Mouse (Mus musculus) forebrain, embryonic 11.5 days (tissue): ENCODE measurements around the gene 2010111I01Rik. TPM values are rescaled to one million over a fixed set of nuclear protein-coding genes. Genes with fewer than 3 reads are reported as not detected.
"Not testable (repeated sequence)": the region's sequence is repeated elsewhere in the genome, so short reads cannot be mapped to it uniquely, and the experiment has no call there.

Experiments used
- ATAC-seq: fragments of 200-750 bp; cut with Nextera tagmentation; replicated peaks from 2 replicates; pipeline ENCODE4 v1.8.0; 2017; ENCODE audit warnings: moderate TSS enrichment; ENCODE audit not compliant: low FRiP score
- DNase-seq: peaks from one replicate; pipeline ENCODE4 v3.0.0-alpha.2; 2017; ENCODE audit warnings: low spot score
- H3K27ac ChIP-seq: fragments of 300-500 bp; sonication (generic); 2 replicates; pipeline ENCODE4 v1.5.1; 2014; ENCODE audit warnings: low read depth, low read length
- H3K27me3 ChIP-seq: fragments of 300-500 bp; sonication (generic); 2 replicates; pipeline ENCODE4 v1.6.1; 2014; ENCODE audit warnings: mild to moderate bottlenecking, low read length, mixed read lengths; ENCODE audit not compliant: control insufficient read depth, insufficient read depth
- H3K36me3 ChIP-seq: fragments of 300-500 bp; sonication (generic); 2 replicates; pipeline ENCODE4 v1.6.1; 2014; ENCODE audit warnings: mild to moderate bottlenecking, low read length, moderate library complexity, mixed read lengths; ENCODE audit not compliant: control insufficient read depth, insufficient read depth
- H3K4me1 ChIP-seq: fragments of 300-500 bp; sonication (generic); replicated peaks from 2 replicates; pipeline ENCODE4 v1.6.1; 2014; ENCODE audit warnings: low read length, mixed read lengths; ENCODE audit not compliant: control insufficient read depth, insufficient read depth
- H3K4me2 ChIP-seq: fragments of 300-500 bp; sonication (generic); 2 replicates; pipeline ENCODE4 v1.6.1; 2014; ENCODE audit warnings: low read depth, mild to moderate bottlenecking, low read length, moderate library complexity, mixed read lengths; ENCODE audit not compliant: severe bottlenecking
- H3K4me3 ChIP-seq: fragments of 300-500 bp; sonication (generic); 2 replicates; pipeline ENCODE4 v1.5.1; 2014; ENCODE audit warnings: low read depth, low read length
- H3K9ac ChIP-seq: fragments of 300-500 bp; sonication (generic); 2 replicates; pipeline ENCODE4 v1.6.1; 2014; ENCODE audit warnings: low read length
- H3K9me3 ChIP-seq: fragments of 300-500 bp; sonication (generic); 2 replicates; pipeline ENCODE4 v1.6.1; 2016; ENCODE audit warnings: low read length, mixed read lengths; ENCODE audit not compliant: control insufficient read depth
- WGBS: fragments of 180-500 bp; shearing (Covaris S2); extraction: QIAGEN DNeasy Blood & Tissue Kit; methylation state at CpG from one replicate; pipeline ENCODE4 v1.1.7; 2014; 5-methylcytosine and 5-hydroxymethylcytosine counted together
- polyA plus RNA-seq: library from polyadenylated mRNA; unstranded; fragments of >200 nt; fragmentation: Nextera tagmentation; extraction: Ambion mirVana; gene quantifications from 2 replicates; pipeline ENCODE4 v1.2.1, GENCODE M21; 2014

The 2010111I01Rik gene
- polyA plus RNA-seq, 1 experiment from 2014 or later, result 38.9 TPM

GRCm38 (mm10) chr13:63072376-63072775 lies 107.7 kb downstream of the 2010111I01Rik start:
- DNase-seq (no peak), ATAC-seq (no peak)
- no peak overlapping the region for H3K9ac ChIP-seq
- H3K4me3 ChIP-seq, result no peak overlapping the region
- no peaks in the 10 kb centered on the region for H3K27me3 ChIP-seq
- H3K36me3 ChIP-seq, result no peaks in the 10 kb centered on the region
- H3K27ac ChIP-seq, result no peak overlapping the region
- H3K4me2 ChIP-seq, result no peak overlapping the region
- 48% methylated on average over 3 of the region's 3 CpGs for WGBS
- H3K4me1 ChIP-seq, result no peaks in the 10 kb centered on the region
- no peaks in the 10 kb centered on the region for H3K9me3 ChIP-seq

GRCm38 (mm10) chr13:63073911-63074675 lies 109.4 kb downstream of the 2010111I01Rik start:
- H3K27me3 ChIP-seq, result no peaks in the 10 kb centered on the region
- H3K9me3 ChIP-seq, result no peaks in the 10 kb centered on the region
- WGBS, result 84% methylated on average over 9 of the region's 9 CpGs
- no peak for DNase-seq
- H3K4me3 ChIP-seq, result no peak overlapping the region
- no peak for ATAC-seq
- H3K36me3 ChIP-seq, result no peaks in the 10 kb centered on the region
- H3K4me2 ChIP-seq, result no peak overlapping the region
- no peak overlapping the region for H3K27ac ChIP-seq
- H3K9ac ChIP-seq, result no peak overlapping the region
- no peaks in the 10 kb centered on the region for H3K4me1 ChIP-seq

- Histone ChIP-seq H3K27me3 (no peaks in the 10 kb centered on the region), H3K36me3 (no peaks in the 10 kb centered on the region), H3K4me3 (no peak overlapping the region), H3K4me2 (no peak overlapping the region), H3K4me1 (no peaks in the 10 kb centered on the region), H3K27ac (no peak overlapping the region), H3K9me3 (no peaks in the 10 kb centered on the region), H3K9ac (no peak overlapping the region)
- no peak for DNase-seq
- ATAC-seq, result no peak
- 80% methylated on average over 3 of the region's 3 CpGs for WGBS
Measured at GRCm38 (mm10) chr13:63074676-63074991, 109.9 kb downstream of the 2010111I01Rik start.

GRCm38 (mm10) chr13:63075331-63075855 lies 110.7 kb downstream of the 2010111I01Rik start:
- H3K9me3 ChIP-seq, result no peaks in the 10 kb centered on the region
- no peaks in the 10 kb centered on the region for H3K4me1 ChIP-seq
- no peaks in the 10 kb centered on the region for H3K36me3 ChIP-seq
- H3K9ac ChIP-seq, result no peak overlapping the region
- 89% methylated on average over 2 of the region's 2 CpGs for WGBS
- no peak for ATAC-seq
- no peak overlapping the region for H3K4me3 ChIP-seq
- H3K4me2 ChIP-seq, result no peak overlapping the region
- no peaks in the 10 kb centered on the region for H3K27me3 ChIP-seq
- no peak overlapping the region for H3K27ac ChIP-seq
- no peak for DNase-seq

- DNase-seq (no peak), ATAC-seq (no peak)
- H3K4me2 ChIP-seq, result no peak overlapping the region
- H3K9ac ChIP-seq, result no peak overlapping the region
- H3K27me3 ChIP-seq, result no peaks in the 10 kb centered on the region
- no peaks in the 10 kb centered on the region for H3K9me3 ChIP-seq
- no peak overlapping the region for H3K4me3 ChIP-seq
- WGBS, result 46% methylated on average over 4 of the region's 4 CpGs
- H3K27ac ChIP-seq, result no peak overlapping the region
- no peaks in the 10 kb centered on the region for H3K4me1 ChIP-seq
- H3K36me3 ChIP-seq, result no peaks in the 10 kb centered on the region
Measured at GRCm38 (mm10) chr13:63080191-63080590, 115.5 kb downstream of the 2010111I01Rik start.

- Histone ChIP-seq H3K27me3 (no peaks in the 10 kb centered on the region), H3K27ac (no peak overlapping the region), H3K9me3 (no peaks in the 10 kb centered on the region), H3K36me3 (no peaks in the 10 kb centered on the region), H3K4me3 (no peak overlapping the region), H3K4me1 (no peaks in the 10 kb centered on the region), H3K9ac (no peak overlapping the region), H3K4me2 (no peak overlapping the region)
- ATAC-seq, result no peak
- 82% methylated on average over 2 of the region's 2 CpGs for WGBS
- DNase-seq, result no peak
Measured at GRCm38 (mm10) chr13:63080823-63081222, 116.1 kb downstream of the 2010111I01Rik start.

- Histone ChIP-seq H3K4me3 (no peak overlapping the region), H3K9me3 (no peaks in the 10 kb centered on the region), H3K4me2 (no peak overlapping the region), H3K27me3 (no peaks in the 10 kb centered on the region), H3K4me1 (no peaks in the 10 kb centered on the region), H3K9ac (no peak overlapping the region), H3K27ac (no peak overlapping the region), H3K36me3 (no peaks in the 10 kb centered on the region)
- no peak for ATAC-seq
- WGBS, result 72% methylated on average over 5 of the region's 5 CpGs
- no peak for DNase-seq
Measured at GRCm38 (mm10) chr13:63082555-63083136, 118.0 kb downstream of the 2010111I01Rik start.

- WGBS, result 73% methylated on average over 7 of the region's 7 CpGs
- not testable (repeated sequence) for DNase-seq, H3K4me2 ChIP-seq, H3K9me3 ChIP-seq, H3K9ac ChIP-seq, H3K4me1 ChIP-seq, H3K27me3 ChIP-seq, H3K27ac ChIP-seq, H3K36me3 ChIP-seq, ATAC-seq, H3K4me3 ChIP-seq
Measured at GRCm38 (mm10) chr13:63083139-63083538, 118.4 kb downstream of the 2010111I01Rik start.

- H3K9ac ChIP-seq, result no peak overlapping the region
- 69% methylated on average over 8 of the region's 8 CpGs for WGBS
- no peak overlapping the region for H3K27ac ChIP-seq
- no peaks in the 10 kb centered on the region for H3K4me1 ChIP-seq
- H3K4me2 ChIP-seq, result no peak overlapping the region
- no peaks in the 10 kb centered on the region for H3K27me3 ChIP-seq
- DNase-seq (no peak), ATAC-seq (no peak)
- no peaks in the 10 kb centered on the region for H3K9me3 ChIP-seq
- no peak overlapping the region for H3K4me3 ChIP-seq
- H3K36me3 ChIP-seq, result no peaks in the 10 kb centered on the region
Measured at GRCm38 (mm10) chr13:63083663-63084062, 119.0 kb downstream of the 2010111I01Rik start.
